Mouse (Mus musculus) lung, postnatal 0 days (tissue): ENCODE measurements around the gene Ccr2. TPM values are rescaled to one million over a fixed set of nuclear protein-coding genes. Genes with fewer than 3 reads are reported as not detected.

Experiments
- ATAC-seq: fragments of 200-750 bp; cut with Nextera tagmentation; 2 replicates; pipeline ENCODE4 v1.8.0; 2017; ENCODE audit warnings: moderate library complexity
- DNase-seq: peaks from one replicate; pipeline ENCODE4 v3.0.0-alpha.2; 2016; ENCODE audit warnings: low spot score
- H3K27ac ChIP-seq: fragments of 300-500 bp; sonication (generic); 2 replicates; pipeline ENCODE4 v1.5.1; 2014; ENCODE audit warnings: antibody characterized with exemption, mild to moderate bottlenecking, low read length, mixed read lengths
- H3K27me3 ChIP-seq: fragments of 300-500 bp; sonication (generic); replicated peaks from 2 replicates; pipeline ENCODE4 v1.6.1; 2014; ENCODE audit warnings: low read length, mixed read lengths; ENCODE audit not compliant: insufficient read depth
- H3K36me3 ChIP-seq: fragments of 300-500 bp; sonication (generic); 2 replicates; pipeline ENCODE4 v1.6.1; 2014; ENCODE audit warnings: low read length, mixed read lengths; ENCODE audit not compliant: insufficient read depth
- H3K4me1 ChIP-seq: fragments of 300-500 bp; sonication (generic); 2 replicates; pipeline ENCODE4 v1.6.1; 2014; ENCODE audit warnings: antibody characterized with exemption, low read depth, low read length, mixed read lengths; ENCODE audit not compliant: insufficient read depth
- H3K4me2 ChIP-seq: fragments of 300-500 bp; sonication (generic); replicated peaks from 2 replicates; pipeline ENCODE4 v1.6.1; 2014; ENCODE audit warnings: low read depth, mild to moderate bottlenecking, low read length, moderate library complexity, mixed read lengths
- H3K4me3 ChIP-seq: fragments of 300-500 bp; sonication (generic); 2 replicates; pipeline ENCODE4 v1.5.1; 2014; ENCODE audit warnings: low read depth, low read length
- H3K9ac ChIP-seq: fragments of 300-500 bp; sonication (generic); replicated peaks from 2 replicates; pipeline ENCODE4 v1.6.1; 2014; ENCODE audit warnings: low read depth, mild to moderate bottlenecking
- H3K9me3 ChIP-seq: fragments of 300-500 bp; sonication (generic); 2 replicates; pipeline ENCODE4 v1.6.1; 2016; ENCODE audit warnings: low read length, mixed read lengths
- CTCF ChIP-seq: IDR thresholded peaks from 2 replicates; pipeline ENCODE4 v1.5.1; 2016; ENCODE audit warnings: antibody characterized with exemption, mild to moderate bottlenecking
- EP300 ChIP-seq: IDR thresholded peaks from 2 replicates; pipeline ENCODE4 v1.6.1; 2016; ENCODE audit warnings: antibody characterized with exemption, mild to moderate bottlenecking, control low read depth
- WGBS: fragments of 180-500 bp; shearing (Covaris S2); extraction: QIAGEN DNeasy Blood & Tissue Kit; methylation state at CpG from one replicate; pipeline ENCODE4 v1.1.7; 2014; 5-methylcytosine and 5-hydroxymethylcytosine counted together
- polyA plus RNA-seq: library from polyadenylated mRNA; unstranded; fragments of >200 nt; fragmentation: Nextera tagmentation; extraction: Ambion mirVana; gene quantifications from 2 replicates; pipeline ENCODE4 v1.2.1, GENCODE M21; 2015

The Ccr2 gene
- polyA plus RNA-seq, 1 experiment from 2014 or later, result 6.7 TPM

DNA sequence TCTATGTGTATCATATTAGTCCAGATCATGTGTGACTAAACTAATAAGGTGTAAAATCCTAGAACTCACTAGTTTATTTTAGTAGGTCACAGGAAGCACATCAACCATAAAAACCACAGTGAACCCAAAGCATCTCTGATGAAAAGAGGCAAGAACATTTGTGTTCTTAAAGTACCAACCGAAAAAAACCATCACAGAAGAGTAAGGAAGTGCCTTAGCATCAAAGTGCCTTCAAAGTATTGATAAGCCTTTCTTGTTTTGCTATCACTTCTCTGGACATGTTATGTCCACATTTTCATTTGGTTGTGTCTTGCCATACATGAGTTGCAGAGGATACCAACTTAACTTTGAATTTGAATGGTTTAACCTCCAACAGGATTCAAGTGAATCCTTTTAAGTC, 1.4 kb upstream of the Ccr2 start:
- 78% methylated on average over 1 of the region's 1 CpGs for WGBS
- DNase-seq (no peak), ATAC-seq (no peak)
- Histone ChIP-seq H3K4me2 (no peak overlapping the region), H3K9ac (no peak overlapping the region), H3K27ac (no peak overlapping the region), H3K4me3 (no peak overlapping the region), H3K4me1 (no peaks in the 10 kb centered on the region), H3K9me3 (no peaks in the 10 kb centered on the region), H3K27me3 (no peaks in the 10 kb centered on the region), H3K36me3 (no peaks in the 10 kb centered on the region)
- no peak for TF ChIP-seq CTCF
- TF ChIP-seq EP300, result no peak

DNA sequence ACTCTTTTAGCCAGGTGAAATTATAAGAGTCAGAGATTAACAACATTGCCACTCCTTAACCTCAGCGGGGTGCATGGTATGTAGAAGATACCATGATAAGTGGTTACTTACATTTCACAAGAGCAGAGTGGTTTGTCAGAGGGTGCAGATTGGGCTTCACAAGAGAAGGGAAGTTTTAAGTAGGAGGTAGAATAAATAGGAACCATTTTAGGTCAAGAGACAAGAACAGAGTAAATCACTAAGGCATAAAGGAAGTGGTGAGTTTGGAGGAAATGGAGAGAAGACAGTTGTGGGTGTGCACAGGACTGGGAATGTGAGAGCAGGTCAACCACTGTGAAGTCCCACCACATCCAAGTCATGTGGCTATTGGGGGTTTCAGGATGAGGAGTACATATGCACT, 1.4 kb downstream of the Ccr2 start:
- H3K4me2 ChIP-seq, result no peak overlapping the region
- H3K4me1 ChIP-seq, result no peaks in the 10 kb centered on the region
- ATAC-seq (no peak), DNase-seq (no peak)
- H3K27ac ChIP-seq, result no peak overlapping the region
- no peaks in the 10 kb centered on the region for H3K27me3 ChIP-seq
- WGBS, result 21% methylated on average over 1 of the region's 1 CpGs
- no peak overlapping the region for H3K9ac ChIP-seq
- H3K4me3 ChIP-seq, result no peak overlapping the region
- H3K9me3 ChIP-seq, result no peaks in the 10 kb centered on the region
- H3K36me3 ChIP-seq, result no peaks in the 10 kb centered on the region
- no peak for TF ChIP-seq EP300

DNA sequence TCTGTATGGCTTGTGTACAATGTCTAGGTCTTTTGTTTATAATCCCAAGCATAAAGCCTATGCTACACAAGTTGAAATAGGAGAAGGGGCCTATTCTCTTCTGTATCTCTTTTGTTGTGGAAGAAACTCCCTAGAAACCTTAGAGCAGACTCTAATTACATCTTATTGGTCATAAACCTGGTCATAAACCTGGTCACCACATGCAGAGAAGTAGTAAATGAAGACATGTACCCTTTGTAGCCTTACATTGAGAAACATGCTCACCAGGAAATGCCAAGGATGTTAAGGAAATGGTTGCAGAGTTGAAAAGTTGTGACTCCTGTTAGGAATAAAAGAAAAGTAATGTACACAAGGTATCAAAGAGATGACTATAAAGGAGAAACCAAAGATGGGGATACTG, 3.4 kb downstream of the Ccr2 start:
- Histone ChIP-seq H3K36me3 (no peaks in the 10 kb centered on the region), H3K9me3 (no peaks in the 10 kb centered on the region), H3K27me3 (no peaks in the 10 kb centered on the region), H3K4me3 (no peak overlapping the region), H3K4me1 (no peaks in the 10 kb centered on the region), H3K27ac (no peak overlapping the region), H3K9ac (no peak overlapping the region), H3K4me2 (no peak overlapping the region)
- ATAC-seq, result no peak
- TF ChIP-seq EP300 (no peak), CTCF (no peak)
- DNase-seq, result no peak

DNA sequence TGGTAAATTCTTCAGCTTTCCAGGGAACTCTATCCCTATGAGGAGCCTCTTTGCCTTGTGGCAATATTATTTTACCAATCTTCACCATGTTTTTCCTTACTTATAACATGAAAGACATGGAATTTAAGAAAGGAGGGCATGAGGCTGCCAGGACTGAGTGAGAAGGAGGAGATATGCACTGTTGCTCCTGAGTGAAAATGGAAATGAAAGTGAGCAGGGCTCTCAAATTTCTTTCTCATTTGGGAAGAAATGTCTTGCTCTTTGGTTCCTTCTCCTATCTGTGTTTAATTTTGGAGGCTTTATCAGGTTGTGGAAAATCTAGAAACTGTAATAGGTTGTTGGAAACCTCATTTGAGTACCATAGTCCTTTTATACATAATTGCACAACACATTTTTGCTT, 5.5 kb downstream of the Ccr2 start:
- Histone ChIP-seq H3K27ac (no peak overlapping the region), H3K27me3 (no peaks in the 10 kb centered on the region), H3K4me1 (no peaks in the 10 kb centered on the region), H3K9me3 (no peaks in the 10 kb centered on the region), H3K36me3 (no peaks in the 10 kb centered on the region), H3K9ac (no peak overlapping the region), H3K4me2 (no peak overlapping the region), H3K4me3 (no peak overlapping the region)
- TF ChIP-seq EP300 (no peak), CTCF (no peak)
- DNase-seq (no peak), ATAC-seq (no peak)

- H3K4me3 ChIP-seq, result no peak overlapping the region
- H3K27ac ChIP-seq, result no peak overlapping the region
- H3K9ac ChIP-seq, result no peak overlapping the region
- TF ChIP-seq CTCF (no peak), EP300 (no peak)
- WGBS, result 35% methylated on average over 2 of the region's 2 CpGs
- H3K4me1 ChIP-seq, result no peaks in the 10 kb centered on the region
- no peaks in the 10 kb centered on the region for H3K36me3 ChIP-seq
- no peak for ATAC-seq
- no peaks in the 10 kb centered on the region for H3K9me3 ChIP-seq
- H3K4me2 ChIP-seq, result no peak overlapping the region
- no peak for DNase-seq
- no peaks in the 10 kb centered on the region for H3K27me3 ChIP-seq
These were observed 6.8 kb downstream of the Ccr2 start for GRCm38 (mm10) chr9:124108356-124109127.

DNA sequence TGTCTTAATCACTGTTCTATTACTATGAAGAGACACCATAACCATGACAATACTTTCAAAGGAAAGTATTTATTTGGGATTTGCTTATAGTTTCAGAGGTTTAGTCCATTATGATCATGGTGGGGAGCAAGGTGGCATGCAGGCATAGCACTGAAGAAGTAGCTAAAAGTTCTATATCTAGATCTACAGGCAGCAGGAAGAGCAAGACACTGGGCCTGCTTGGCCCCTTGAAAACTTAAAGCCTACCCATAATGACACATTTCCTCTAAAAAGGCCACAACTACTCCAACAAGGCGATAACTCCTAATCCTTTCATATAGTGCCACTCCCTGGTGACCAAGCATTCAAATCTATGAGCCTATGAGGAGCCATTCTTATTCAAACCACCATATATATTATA, 10.2 kb downstream of the Ccr2 start:
- Histone ChIP-seq H3K27ac (no peak overlapping the region), H3K9ac (no peak overlapping the region), H3K27me3 (no peaks in the 10 kb centered on the region), H3K36me3 (no peaks in the 10 kb centered on the region), H3K4me2 (no peak overlapping the region), H3K4me3 (no peak overlapping the region), H3K9me3 (no peaks in the 10 kb centered on the region), H3K4me1 (no peaks in the 10 kb centered on the region)
- TF ChIP-seq CTCF (no peak), EP300 (no peak)
- 67% methylated on average over 1 of the region's 1 CpGs for WGBS
- DNase-seq, result no peak
- ATAC-seq, result no peak
